Mouse (Mus musculus) heart, adult 2 months (tissue): ENCODE results near the gene Pawr.

Experiments
- CTCF ChIP-seq: fragments of 200-600 bp; IDR thresholded peaks from 2 replicates; pipeline ENCODE4 v1.8.1; 2022; ENCODE audit warnings: antibody characterized with exemption, mild to moderate bottlenecking, moderate library complexity
- EP300 ChIP-seq: fragments of 200-500 bp; IDR thresholded peaks from 2 replicates; pipeline ENCODE4 v1.6.1; 2011; ENCODE audit warnings: low read depth, low read length, control low read depth; ENCODE audit not compliant: insufficient read depth
- POLR2A ChIP-seq: fragments of 200-500 bp; IDR thresholded peaks from 2 replicates; pipeline ENCODE4 v1.6.1; 2011; ENCODE audit warnings: mild to moderate bottlenecking, low read depth, low read length, control low read depth; ENCODE audit not compliant: insufficient read depth

DNA sequence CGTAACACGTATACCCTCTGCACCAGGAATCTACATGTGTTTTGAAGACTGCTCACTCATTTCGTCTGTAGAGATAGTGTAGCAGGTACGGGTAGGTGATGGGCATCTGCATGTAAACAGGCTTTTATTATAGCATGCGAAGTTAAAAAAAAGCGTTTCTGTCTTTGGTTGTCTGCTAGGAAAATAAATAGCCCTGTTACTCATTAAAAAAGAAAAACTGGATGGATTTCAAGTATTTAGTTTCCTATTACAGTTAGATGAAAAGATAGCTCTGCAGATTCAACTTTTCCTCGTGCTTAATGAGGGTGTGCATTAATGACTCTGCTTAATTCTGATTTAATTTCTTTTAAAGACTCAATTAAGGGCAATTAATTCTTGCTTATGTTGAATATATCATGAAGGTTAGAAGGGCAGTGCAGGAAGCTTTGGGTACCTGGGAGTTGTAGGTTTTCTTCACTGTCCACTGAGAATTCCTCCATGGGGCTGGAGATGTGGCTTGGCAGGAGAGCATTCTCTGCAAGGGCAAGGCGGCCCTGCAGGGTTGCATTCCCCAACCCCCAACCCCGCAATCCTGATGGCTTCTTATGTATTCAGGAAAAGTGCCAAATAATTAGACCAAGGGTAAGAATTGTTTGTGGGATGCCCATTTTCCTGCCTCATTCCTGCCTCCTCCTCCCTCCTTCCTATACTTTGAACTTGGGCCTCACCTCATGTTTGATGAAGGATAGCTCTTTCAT, 29.7 kb downstream of the Pawr start:
- TF ChIP-seq POLR2A (no peak), CTCF (no peak), EP300 (no peak)
